Mouse (Mus musculus) thymus, postnatal 25 days (tissue): ENCODE measurements at regions not wholly inside any gene's neighbourhood (a gene's known extent, or its start where the extent isn't known, plus 50 kb on each side); places are given as distances from the start of the nearest gene placed in this dataset.

ENCODE experiments used
- DNase-seq: peaks from one replicate; pipeline ENCODE4 v3.0.0; 2022

GRCm38 (mm10) chr6:145677475-145678325 lies 62.1 kb downstream of the Tuba3b start:
- DNase-seq = no peak

- DNase-seq = no peak
These were observed 64.0 kb downstream of the Tuba3b start for GRCm38 (mm10) chr6:145679516-145679915.

- DNase-seq = peak; percentile 14
These were observed 59.5 kb upstream of the Rassf8 start for GRCm38 (mm10) chr6:145687073-145687472.

- no peak for DNase-seq
These were observed 54.9 kb upstream of the Rassf8 start for GRCm38 (mm10) chr6:145691680-145692079.

GRCm38 (mm10) chr6:145694817-145695216 lies 51.7 kb upstream of the Rassf8 start:
- DNase-seq = no peak
